Mouse (Mus musculus) intestine, embryonic 14.5 days (tissue): ENCODE results near the gene Rad23b. TPM values are rescaled to one million over a fixed set of nuclear protein-coding genes. Genes with fewer than 3 reads are reported as not detected.
"Not testable (repeated sequence)": the region's sequence is repeated elsewhere in the genome, so short reads cannot be mapped to it uniquely, and the experiment has no call there.

Source experiments
- ATAC-seq: fragments of 200-750 bp; cut with Nextera tagmentation; replicated peaks from 2 replicates; pipeline ENCODE4 v1.8.0; 2017; ENCODE audit warnings: low read depth, moderate number of reproducible peaks, moderate TSS enrichment, moderate library complexity; ENCODE audit not compliant: low FRiP score, low TSS enrichment
- DNase-seq: peaks from one replicate; pipeline ENCODE4 v3.0.0-alpha.2; 2018; ENCODE audit warnings: low spot score
- H3K27ac ChIP-seq: fragments of 300-500 bp; sonication (generic); 2 replicates; pipeline ENCODE4 v1.5.1; 2014; ENCODE audit warnings: low read depth, mild to moderate bottlenecking, control low read depth
- H3K27me3 ChIP-seq: fragments of 300-500 bp; sonication (generic); replicated peaks from 2 replicates; pipeline ENCODE4 v1.6.1; 2014; ENCODE audit warnings: low read length, control low read depth; ENCODE audit not compliant: control insufficient read depth, insufficient read depth
- H3K36me3 ChIP-seq: fragments of 300-500 bp; sonication (generic); 2 replicates; pipeline ENCODE4 v1.6.1; 2014; ENCODE audit warnings: low read length, control low read depth; ENCODE audit not compliant: control insufficient read depth, insufficient read depth
- H3K4me1 ChIP-seq: fragments of 300-500 bp; sonication (generic); replicated peaks from 2 replicates; pipeline ENCODE4 v1.6.1; 2014; ENCODE audit warnings: low read length, control low read depth, mixed read lengths; ENCODE audit not compliant: control insufficient read depth, insufficient read depth
- H3K4me2 ChIP-seq: fragments of 300-500 bp; sonication (generic); 2 replicates; pipeline ENCODE4 v1.6.1; 2014; ENCODE audit warnings: low read length
- H3K4me3 ChIP-seq: fragments of 300-500 bp; sonication (generic); 2 replicates; pipeline ENCODE4 v1.5.1; 2014; ENCODE audit warnings: low read depth, low read length, control low read depth, mixed read lengths
- H3K9ac ChIP-seq: fragments of 300-500 bp; sonication (generic); 2 replicates; pipeline ENCODE4 v1.6.1; 2014; ENCODE audit warnings: mild to moderate bottlenecking, low read length
- H3K9me3 ChIP-seq: fragments of 300-500 bp; sonication (generic); 2 replicates; pipeline ENCODE4 v1.6.1; 2016; ENCODE audit warnings: low read length, control low read depth; ENCODE audit not compliant: control insufficient read depth
- WGBS: fragments of 180-500 bp; shearing (Covaris S2); extraction: QIAGEN DNeasy Blood & Tissue Kit; methylation state at CpG from one replicate; pipeline ENCODE4 v1.1.7; 2014; 5-methylcytosine and 5-hydroxymethylcytosine counted together
- polyA plus RNA-seq: library from polyadenylated mRNA; unstranded; fragments of >200 nt; fragmentation: Nextera tagmentation; extraction: Ambion mirVana; gene quantifications from 2 replicates; pipeline ENCODE4 v1.2.1, GENCODE M21; 2014

Rad23b gene
- 70.6 and 70.8 TPM in 2 replicates for polyA plus RNA-seq

DNA sequence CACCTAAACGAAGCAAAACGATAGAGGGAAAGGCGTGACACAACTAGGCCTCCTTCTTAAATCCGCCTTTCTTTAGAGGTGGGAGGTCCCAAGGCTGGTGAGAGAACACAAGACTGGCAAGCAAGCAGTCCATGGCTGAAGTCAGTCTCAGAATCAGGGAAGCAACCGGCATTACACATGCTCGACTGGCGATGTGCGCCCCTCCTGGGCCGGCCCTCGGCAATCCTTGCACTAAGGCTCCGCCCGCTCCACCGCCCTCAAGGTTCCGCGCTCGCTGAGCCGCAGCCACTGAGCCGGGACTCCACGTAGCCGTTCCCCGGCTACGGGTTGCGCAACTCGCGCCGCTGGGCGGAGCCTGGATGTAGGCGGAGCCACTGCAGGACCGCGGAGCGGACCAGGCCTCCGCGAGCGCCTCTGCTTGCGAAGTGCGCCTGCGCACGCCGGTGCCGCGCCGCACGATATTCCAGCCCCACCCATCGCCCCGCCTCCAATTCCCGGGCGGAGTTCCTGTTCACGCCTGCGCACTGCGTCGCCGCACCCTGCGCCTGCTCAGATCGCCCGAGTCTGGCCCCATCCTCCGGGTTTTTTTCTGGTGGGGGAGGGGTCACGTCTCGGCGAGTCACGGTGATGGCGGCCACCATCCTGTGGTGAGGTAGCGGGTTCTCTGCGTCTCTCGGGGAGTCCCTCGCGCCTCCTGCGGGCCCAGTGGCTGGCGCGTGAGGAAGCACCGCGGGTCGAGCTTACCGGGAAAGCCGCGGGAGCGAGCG, at the start of gene Rad23b:
Rad23b (plus strand) TSS at position 592 of the 767 bp plus-strand sequence.
- ATAC-seq (peak; percentile 99), DNase-seq (peak; percentile 99)
- WGBS, result under 1% methylated on average over 76 of the region's 77 CpGs
- H3K9me3 ChIP-seq, result no peaks in the 10 kb centered on the region
- H3K4me3 ChIP-seq, result peak within 1 kb of the TSS; percentile 98
- H3K36me3 ChIP-seq, result no peaks in the 10 kb centered on the region
- H3K27ac ChIP-seq, result peak within 1 kb of the TSS; percentile 87
- H3K4me2 ChIP-seq, result peak within 1 kb of the TSS; percentile 72
- H3K9ac ChIP-seq, result peak within 1 kb of the TSS; percentile 95
- no peaks in the 10 kb centered on the region for H3K27me3 ChIP-seq
- H3K4me1 ChIP-seq, result peaks cover 12% of the 10 kb centered on the region

DNA sequence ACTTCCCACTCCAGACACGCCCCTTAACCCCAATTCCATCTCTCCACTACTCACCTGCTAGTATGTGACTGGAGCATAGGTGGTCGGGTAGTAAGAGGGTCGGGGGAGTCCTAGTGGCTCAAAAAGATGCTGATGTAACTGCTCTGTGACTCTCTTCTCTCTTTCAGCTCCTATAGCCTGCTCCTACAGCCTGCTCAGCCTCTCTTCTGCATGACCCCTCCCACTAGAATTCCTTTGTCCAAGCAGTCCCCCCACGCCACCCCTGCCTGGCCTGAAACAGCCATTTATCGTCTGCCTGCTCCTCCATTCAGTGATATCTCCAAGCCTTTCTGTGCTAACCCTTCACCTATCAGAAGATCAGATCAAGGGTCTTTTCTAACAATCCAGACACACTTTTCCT, 45.7 kb upstream of the Rad23b start:
- no peak for ATAC-seq

DNA sequence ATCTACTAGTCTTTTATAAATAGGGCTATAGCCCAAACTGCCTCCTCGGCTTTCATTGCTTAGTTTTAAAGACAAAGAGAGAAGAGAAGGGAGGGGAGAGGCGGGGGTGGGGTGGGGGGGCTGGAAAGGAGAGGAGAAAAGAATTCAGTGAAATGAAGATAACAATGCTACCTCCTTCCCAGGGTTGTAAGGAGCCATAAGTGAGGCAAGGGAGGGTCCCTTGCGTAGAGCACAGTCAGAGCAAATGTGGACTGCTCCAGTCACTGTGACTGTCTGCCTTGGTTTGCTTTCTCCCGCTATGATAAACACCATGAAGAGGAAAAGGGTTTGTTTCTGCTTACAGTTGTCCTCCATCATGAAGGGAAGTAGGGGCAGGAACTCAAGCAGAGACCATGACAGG, 43.2 kb upstream of the Rad23b start:
- 77% methylated on average over 4 of the region's 4 CpGs for WGBS
- Histone ChIP-seq H3K27ac (no peak overlapping the region), H3K4me3 (no peak overlapping the region), H3K9ac (no peak overlapping the region), H3K9me3 (no peaks in the 10 kb centered on the region), H3K27me3 (no peaks in the 10 kb centered on the region), H3K4me1 (no peaks in the 10 kb centered on the region), H3K4me2 (no peak overlapping the region), H3K36me3 (no peaks in the 10 kb centered on the region)
- DNase-seq, result no peak
- ATAC-seq, result no peak

More for the DNA sequence above, 45.7 kb upstream of the Rad23b start:
- Histone ChIP-seq H3K36me3 (no peaks in the 10 kb centered on the region), H3K27me3 (no peaks in the 10 kb centered on the region), H3K4me3 (no peak overlapping the region), H3K4me1 (no peaks in the 10 kb centered on the region), H3K27ac (no peak overlapping the region), H3K9me3 (no peaks in the 10 kb centered on the region), H3K4me2 (no peak overlapping the region), H3K9ac (no peak overlapping the region)
- 77% methylated on average over 5 of the region's 5 CpGs for WGBS
- DNase-seq, result no peak

DNA sequence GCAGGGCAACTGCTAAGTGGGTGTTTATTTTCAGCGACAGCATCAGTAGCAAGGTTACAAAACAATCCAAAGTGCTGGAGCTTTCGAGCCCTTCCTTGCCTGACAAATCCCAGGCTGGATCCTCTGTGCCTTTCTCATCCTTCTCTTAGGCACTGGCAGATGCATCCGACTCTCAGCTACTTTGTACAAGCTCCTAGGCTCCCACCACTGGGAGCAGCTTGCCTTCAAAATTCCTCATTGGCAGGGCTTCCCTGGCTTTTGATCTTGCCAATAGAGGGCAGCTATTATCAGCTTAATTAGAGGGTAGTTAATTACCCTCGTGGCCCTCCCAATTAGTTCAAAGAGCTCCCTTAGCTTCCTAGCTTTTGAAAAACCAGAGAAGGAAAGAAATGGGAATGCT, 33.1 kb upstream of the Rad23b start:
- Histone ChIP-seq H3K4me3 (no peak overlapping the region), H3K9me3 (no peaks in the 10 kb centered on the region)

DNA sequence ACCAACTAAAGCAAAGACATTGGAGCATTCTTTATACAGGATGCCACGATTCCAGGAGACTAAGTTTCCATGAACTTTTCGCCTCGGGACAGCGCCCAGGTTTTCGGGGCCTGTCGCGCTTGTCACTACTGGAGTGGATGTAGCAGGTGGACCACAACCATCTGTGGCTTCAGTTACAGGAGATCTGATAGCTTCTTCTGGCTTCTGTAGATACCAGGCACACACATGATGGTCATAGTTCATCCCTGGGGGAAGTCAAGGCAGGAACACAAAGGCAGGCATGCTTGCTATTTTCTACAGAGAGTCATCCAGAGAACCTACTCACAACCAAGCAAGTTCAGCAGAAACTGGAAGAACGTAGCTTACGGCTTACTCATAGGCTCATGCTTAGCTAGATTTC, 31.5 kb upstream of the Rad23b start:
- H3K9me3 ChIP-seq, H3K27ac ChIP-seq, H3K4me1 ChIP-seq, H3K4me2 ChIP-seq, H3K4me3 ChIP-seq, ATAC-seq, H3K9ac ChIP-seq, H3K27me3 ChIP-seq, H3K36me3 ChIP-seq, DNase-seq: not testable (repeated sequence)
- WGBS, result 97% methylated on average over 9 of the region's 9 CpGs

More for the DNA sequence above, 33.1 kb upstream of the Rad23b start:
- H3K4me2 ChIP-seq, result no peak overlapping the region
- H3K36me3 ChIP-seq, result no peaks in the 10 kb centered on the region
- no peak overlapping the region for H3K27ac ChIP-seq
- H3K4me1 ChIP-seq, result no peaks in the 10 kb centered on the region
- DNase-seq (no peak), ATAC-seq (no peak)
- 26% methylated on average over 4 of the region's 4 CpGs for WGBS
- H3K27me3 ChIP-seq, result no peaks in the 10 kb centered on the region
- no peak overlapping the region for H3K9ac ChIP-seq

DNA sequence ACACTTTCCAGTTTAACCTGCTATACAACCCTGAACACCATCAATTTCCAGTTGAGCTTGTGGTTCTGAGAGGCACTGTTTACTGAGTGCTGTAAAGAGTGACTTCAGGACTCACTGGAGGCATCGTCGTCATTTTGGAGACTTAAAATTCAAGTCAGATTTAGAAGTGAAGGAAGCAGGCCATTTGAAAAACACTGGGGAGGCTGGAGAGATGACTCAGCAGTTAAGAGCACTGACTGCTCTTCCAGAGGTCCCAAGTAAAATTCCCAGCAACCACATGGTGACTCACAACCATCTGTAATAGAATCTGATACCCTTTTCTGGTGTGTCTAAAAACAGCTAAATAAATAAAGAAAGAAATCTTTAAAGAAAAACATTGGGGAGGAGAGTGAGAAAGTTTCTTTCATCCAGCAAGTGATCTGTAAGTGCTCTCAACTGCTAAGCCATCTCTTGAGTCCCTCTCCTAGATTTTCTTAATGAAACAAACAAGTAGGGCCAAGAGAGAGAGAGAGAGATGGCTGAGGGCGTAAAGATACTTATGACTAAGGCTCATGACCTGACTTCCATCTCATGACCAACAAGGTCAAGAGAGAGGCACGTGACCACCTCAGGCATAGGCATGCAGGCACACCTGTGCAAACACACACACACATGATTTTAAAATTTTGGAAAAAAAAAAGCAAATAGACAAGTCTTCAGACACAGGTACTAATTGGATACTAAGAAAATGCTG, 23.9 kb upstream of the Rad23b start:
- Histone ChIP-seq H3K9me3 (no peaks in the 10 kb centered on the region), H3K36me3 (no peaks in the 10 kb centered on the region), H3K4me1 (no peaks in the 10 kb centered on the region), H3K4me3 (no peak overlapping the region), H3K27ac (no peak overlapping the region), H3K4me2 (no peak overlapping the region), H3K9ac (no peak overlapping the region), H3K27me3 (no peaks in the 10 kb centered on the region)
- WGBS, result 61% methylated on average over 4 of the region's 4 CpGs
- ATAC-seq (no peak), DNase-seq (no peak)

DNA sequence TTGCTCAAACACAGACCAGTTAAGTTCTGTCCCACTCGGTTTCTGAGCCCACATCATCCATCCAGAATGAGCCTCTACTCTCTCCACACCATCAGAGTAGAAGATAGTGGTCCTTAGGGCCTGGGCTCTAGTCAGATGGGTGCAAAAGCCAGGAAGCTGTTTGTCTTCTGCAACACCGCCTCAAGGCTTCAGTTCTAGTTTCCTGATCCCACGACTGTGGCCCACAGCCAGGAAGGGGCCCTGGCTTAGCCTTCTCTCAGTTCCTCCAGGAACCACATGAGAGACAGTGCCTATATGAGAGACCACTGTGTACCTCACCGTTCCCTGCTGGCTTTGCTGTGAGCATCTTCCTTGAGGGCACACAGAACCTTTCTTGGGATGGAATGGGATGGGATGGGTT, 22.3 kb upstream of the Rad23b start:
- Histone ChIP-seq H3K36me3 (no peaks in the 10 kb centered on the region), H3K4me3 (no peak overlapping the region), H3K4me2 (no peak overlapping the region), H3K27ac (no peak overlapping the region), H3K4me1 (no peaks in the 10 kb centered on the region), H3K9ac (no peak overlapping the region), H3K27me3 (no peaks in the 10 kb centered on the region), H3K9me3 (no peaks in the 10 kb centered on the region)
- ATAC-seq (no peak), DNase-seq (no peak)
- 76% methylated on average over 4 of the region's 4 CpGs for WGBS

DNA sequence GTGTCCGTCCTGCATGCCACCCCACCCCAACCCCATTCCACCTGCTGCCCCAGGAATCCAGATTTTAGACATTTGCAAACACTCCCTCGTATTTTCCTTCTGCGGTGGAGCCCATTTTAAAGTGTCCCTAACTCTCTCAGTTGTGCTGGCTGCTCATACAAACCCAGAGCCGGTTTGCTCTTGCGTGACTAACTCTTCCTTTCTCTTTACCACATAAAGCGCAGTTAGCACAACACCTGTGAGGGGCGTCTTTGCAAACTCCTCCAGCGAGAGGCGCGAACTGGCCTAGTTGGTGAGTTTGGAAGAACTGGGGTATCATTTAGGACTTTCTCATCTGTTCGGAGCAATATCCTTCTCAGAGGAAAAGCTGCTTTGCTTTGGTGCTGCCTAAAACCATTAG, 21.4 kb upstream of the Rad23b start:
- no peaks in the 10 kb centered on the region for H3K4me1 ChIP-seq
- no peak overlapping the region for H3K27ac ChIP-seq
- H3K9ac ChIP-seq, result no peak overlapping the region
- ATAC-seq, result no peak
- no peak overlapping the region for H3K4me2 ChIP-seq
- no peak for DNase-seq
- 94% methylated on average over 11 of the region's 11 CpGs for WGBS
- no peaks in the 10 kb centered on the region for H3K27me3 ChIP-seq
- H3K4me3 ChIP-seq, result no peak overlapping the region
- H3K9me3 ChIP-seq, result no peaks in the 10 kb centered on the region
- no peaks in the 10 kb centered on the region for H3K36me3 ChIP-seq
